Mouse (Mus musculus): ENCODE data around the gene Kcnip1.

- TF ChIP-seq CTCF (IDR thresholded peaks at IDR 0.05; ENCODE audit: extremely low read depth, insufficient read depth, low read length) (no peak), POLR2A (IDR thresholded peaks at IDR 0.05; ENCODE audit: extremely low read depth, insufficient read depth, low read length) (no peak)
Observed at GRCm38 (mm10) chr11:33706777-33707176, 286.2 kb downstream of the Kcnip1 start.
